Mouse (Mus musculus) T-helper 1 cell (primary cell): ENCODE data around the gene Cyp4f16.
"Not testable (repeated sequence)": the region's sequence is repeated elsewhere in the genome, so short reads cannot be mapped to it uniquely, and the experiment has no call there.

ENCODE experiments used
- in situ Hi-C: fragments of 300-600 bp; cut with MboI, MseI; formaldehyde crosslinking; loops from one replicate; pipeline ENCODE4 v1.15.1; 2025; ENCODE audit warnings: high pct_unique_total_duplicates

Cyp4f16 gene

GRCm38 (mm10) chr17:32536051-32536866 lies at the start of gene Cyp4f16:
Gene Cyp4f16 (plus strand): TSS chr17:32536558.
- in situ Hi-C loops, result not testable (repeated sequence)

DNA sequence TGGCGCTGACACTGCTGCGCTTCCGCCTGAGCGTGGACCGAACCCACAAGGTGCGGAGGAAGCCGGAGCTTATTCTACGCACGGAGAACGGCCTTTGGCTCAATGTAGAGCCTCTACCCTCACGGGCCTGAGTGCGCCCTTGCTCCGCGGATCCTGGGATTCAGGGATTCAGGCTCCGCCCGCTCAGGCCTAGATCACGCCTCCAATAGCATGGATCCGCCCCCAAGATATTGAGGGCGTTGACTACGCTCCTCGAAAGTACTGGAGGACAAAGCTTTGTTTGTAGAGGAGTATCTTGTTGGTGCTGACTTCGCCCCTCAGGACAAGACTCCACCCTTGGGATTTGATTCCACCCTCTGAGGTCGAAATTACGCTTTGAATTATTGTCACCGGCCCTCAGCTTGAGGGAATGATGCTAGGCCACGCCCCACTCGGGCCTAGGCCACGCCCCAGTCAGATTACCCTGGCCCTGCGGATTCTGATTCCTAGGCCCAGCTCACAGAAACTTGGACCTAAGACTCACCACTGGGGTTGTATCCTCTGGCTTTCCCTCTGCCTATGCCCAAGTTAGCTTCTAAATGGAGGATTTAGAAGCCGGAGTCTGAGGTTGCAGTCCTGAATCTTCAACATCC lies 43.9 kb upstream of the Cyp4f16 start:
- in situ Hi-C loops, result loop anchor here (5.0 kb wide), 1 partner anchor 40 kb away; the partner anchor contains the start of gene Cyp4f39

GRCm38 (mm10) chr17:32494601-32495000 lies 41.8 kb upstream of the Cyp4f16 start:
- in situ Hi-C loops, result loop anchor here (5.0 kb wide), 1 partner anchor 42 kb away; the partner anchor contains the start of gene Cyp4f39

DNA sequence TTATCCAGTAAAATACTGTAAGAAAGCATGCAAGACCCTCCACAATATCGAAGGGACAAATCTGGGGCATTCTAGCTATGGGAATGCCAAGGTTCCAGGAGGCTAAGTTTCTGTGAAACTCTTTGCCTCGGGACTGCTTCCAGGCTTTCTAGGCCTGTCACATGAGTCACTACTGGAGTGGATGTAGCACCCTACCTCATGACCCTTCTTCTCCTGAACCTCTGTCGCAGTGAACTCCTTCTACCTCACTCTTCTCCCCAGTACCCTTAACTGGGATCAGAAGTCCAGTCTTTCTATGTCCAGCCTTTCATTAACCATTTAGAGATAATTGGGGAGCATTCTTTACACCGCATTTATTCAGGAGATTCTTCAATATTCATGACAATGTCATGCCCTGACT lies 35.8 kb upstream of the Cyp4f16 start:
- in situ Hi-C loops, result not testable (repeated sequence)

GRCm38 (mm10) chr17:32501051-32501450 lies 35.3 kb upstream of the Cyp4f16 start:
- in situ Hi-C loops, result no loop called here

DNA sequence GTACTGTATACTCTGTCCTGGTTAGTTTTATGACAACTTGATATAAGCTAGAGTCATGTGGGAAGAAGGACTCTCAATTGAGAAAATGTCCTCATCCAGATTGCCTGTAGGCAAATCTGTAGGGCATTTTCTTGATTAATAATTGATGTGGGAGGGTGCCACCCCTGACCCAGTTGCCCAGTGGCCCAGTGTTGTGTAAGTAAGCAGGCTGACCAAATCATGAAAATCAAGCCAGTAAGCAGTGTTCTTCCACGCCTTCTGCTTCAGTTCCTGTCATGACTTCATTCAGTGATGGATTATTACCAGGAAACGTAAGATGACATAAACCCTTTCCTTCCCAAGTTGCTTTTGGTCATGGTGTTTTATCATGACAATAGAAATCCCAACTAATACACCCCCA lies 33.2 kb upstream of the Cyp4f16 start:
- in situ Hi-C loops, result no loop called here

DNA sequence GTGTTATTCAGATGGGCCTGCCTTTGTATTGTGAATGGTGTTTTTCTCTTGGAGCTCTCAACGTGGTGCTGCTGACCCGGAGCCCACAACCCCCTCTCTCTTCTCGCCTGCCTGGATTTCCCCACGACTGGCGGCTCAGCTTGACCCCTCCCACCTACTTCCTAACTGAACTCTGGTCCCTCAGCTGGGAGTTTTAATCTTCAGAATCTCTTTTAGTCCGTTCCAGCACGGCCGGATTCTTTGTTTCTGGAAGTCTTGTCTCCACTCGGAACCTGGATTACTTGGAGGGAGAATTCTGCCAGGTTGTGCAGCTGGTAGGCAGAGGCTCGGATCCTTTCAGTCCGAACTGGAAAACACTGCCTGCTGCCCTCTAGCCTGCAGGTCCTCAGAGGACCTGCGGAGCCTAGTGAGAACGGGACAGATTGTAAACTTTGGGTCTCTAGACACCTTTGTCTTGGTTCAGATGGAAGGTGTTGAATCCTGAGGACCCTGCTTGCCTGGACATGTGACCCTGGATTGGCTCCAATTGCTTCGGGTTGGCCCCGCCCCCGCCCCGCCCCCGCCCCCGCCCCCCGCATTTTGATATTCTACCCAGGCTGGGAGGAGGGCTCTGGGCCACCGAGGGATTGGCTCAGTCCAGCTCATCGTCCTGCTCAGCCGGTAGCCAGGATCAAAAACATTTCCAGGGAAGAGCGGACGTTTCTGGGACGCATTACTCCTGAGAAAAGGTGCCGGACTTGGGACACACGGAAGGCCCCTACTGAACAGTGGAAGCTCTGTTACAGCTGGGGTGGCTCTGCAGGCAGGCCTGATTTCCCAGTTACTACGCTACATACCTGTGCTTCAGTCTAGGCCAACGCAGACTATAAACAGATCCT lies 30.3 kb upstream of the Cyp4f16 start, which contains the start of gene Cyp4f17:
Gene Cyp4f17 (plus strand): TSS at position 200 of the 878 bp plus-strand sequence.
- in situ Hi-C loops, result no loop called here

DNA sequence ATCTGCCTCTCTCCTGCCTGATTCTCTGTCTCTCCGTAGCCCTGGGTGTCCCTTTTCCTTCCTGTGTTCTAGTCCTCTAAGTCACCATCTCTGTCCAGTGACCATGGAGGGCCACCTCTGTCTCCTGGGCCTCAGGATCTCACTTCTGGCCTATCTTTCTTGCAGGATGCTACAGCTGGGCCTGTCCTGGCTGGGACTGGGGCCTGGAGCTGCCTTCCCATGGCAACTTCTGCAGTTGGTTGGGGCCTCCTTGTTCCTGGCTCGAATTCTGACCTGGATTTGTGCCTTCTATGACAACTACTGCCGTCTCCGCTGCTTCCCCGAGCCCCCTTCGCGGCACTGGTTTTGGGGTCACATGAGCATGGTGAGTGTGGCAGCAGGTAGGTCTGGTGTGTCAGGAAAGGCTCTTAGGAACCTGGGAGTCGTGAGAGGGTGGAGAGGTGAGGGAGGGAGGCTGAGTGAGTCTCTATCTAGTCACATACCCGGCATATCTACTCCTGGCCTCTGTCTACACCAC lies 29.6 kb upstream of the Cyp4f16 start:
- in situ Hi-C loops, result no loop called here

GRCm38 (mm10) chr17:32516126-32516525 lies 20.2 kb upstream of the Cyp4f16 start:
- in situ Hi-C loops, result loop anchor here (10.0 kb wide), 1 partner anchor 781 kb away; no protein-coding TSS in a partner anchor

DNA sequence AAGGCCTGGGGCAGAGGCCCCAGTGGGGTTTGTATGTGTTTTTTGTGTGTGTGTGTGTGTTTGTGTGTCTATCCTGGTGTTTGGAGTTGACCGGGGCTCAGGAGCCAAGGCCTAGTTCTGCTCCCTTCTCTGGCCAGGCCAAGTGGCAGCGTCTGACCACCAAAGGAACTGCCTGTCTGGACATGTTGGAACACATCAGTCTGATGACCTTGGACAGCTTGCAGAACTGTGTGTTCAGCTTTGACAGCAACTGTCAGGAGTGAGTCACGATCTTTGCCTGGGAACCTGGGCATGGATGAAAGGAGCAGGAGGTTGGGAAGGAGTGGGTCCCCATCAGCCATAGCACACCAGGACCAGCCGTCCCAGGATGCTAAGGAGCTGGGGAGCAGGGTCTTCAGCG lies 14.4 kb upstream of the Cyp4f16 start:
- in situ Hi-C loops, result no loop called here

DNA sequence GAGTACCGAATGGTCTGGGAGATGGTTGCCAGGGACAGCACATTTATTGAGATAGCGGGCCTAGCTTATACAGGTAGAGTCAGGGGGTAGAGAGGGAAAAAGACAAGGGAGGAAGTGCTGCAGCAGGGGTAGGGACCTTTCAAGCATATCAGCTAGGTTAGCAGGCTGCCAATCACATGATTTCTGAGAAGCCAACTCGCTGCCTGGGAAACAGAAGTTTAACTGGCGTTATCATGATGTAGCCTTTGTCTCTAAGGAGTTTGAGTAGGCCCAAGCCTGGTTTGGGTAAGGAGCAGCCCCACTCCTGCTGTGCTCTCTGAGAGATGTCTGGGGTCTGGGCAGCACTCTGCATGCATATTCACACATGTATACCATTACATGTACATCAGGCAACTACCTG lies 14.0 kb upstream of the Cyp4f16 start:
- in situ Hi-C loops, result no loop called here

DNA sequence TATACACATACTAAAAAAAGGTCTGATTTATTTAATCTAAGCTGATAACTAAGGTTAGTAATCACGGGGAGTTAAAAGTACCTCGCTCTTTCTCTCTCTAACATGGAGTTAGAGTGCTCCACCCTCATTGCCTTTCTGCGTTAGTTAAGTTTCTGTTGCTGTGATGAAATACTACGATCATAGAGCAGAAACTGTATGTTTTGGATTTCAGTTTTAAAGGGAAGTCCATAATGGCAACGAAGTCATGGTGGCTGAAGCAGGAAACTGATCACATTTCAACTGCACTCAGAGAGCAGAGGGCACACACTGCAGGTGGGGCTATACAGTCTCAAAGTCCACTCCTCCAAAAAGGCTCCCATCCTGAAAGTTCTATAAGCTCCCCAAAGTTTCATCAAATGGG lies 13.5 kb upstream of the Cyp4f16 start:
- in situ Hi-C loops, result no loop called here

GRCm38 (mm10) chr17:32523895-32524294 lies 12.5 kb upstream of the Cyp4f16 start:
- in situ Hi-C loops, result no loop called here

GRCm38 (mm10) chr17:32526341-32526740 lies 10.0 kb upstream of the Cyp4f16 start:
- in situ Hi-C loops, result not testable (repeated sequence)

DNA sequence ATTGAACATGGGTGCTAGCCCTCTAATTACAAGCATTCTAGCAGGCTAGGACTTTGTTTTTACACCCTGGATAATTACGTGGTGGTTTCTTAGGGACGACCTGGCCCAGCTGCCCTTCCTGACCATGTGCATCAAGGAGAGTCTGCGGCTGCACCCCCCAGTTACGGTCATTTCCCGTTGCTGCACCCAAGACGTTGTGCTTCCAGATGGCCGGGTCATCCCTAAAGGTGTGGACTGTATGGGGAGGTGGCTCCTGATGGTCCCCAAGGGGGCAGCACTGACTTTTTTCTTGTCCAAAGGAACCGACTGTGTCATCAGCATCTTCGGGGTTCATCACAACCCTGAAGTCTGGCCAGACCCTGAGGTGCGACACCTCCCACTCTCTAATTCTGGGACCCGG lies 8.6 kb upstream of the Cyp4f16 start:
- in situ Hi-C loops, result no loop called here

- in situ Hi-C loops, result no loop called here
Measured at GRCm38 (mm10) chr17:32528408-32529337, 7.7 kb upstream of the Cyp4f16 start.

DNA sequence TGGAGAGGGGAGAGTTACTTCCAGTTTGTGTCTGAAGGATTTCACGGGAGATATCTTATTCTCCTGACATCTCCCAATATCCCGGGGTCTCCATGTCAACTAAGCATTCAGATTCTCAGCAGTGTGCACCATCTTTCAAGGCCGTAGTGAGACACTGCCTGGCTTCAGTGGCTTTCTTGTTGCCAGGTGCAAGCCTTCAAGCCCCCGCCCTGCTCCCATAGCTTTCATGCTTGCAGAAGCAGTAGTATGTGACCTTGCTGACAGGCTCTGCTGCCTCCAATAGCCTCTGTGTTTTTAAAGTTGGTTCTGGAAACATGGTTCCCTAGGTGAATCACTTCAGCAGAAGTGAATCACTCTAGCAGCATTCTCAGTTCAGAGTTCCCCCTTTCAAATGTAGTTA lies 4.0 kb upstream of the Cyp4f16 start:
- in situ Hi-C loops, result not testable (repeated sequence)

- in situ Hi-C loops, result no loop called here
Measured at GRCm38 (mm10) chr17:32534068-32534467, 2.3 kb upstream of the Cyp4f16 start.

- in situ Hi-C loops, result no loop called here
Measured at GRCm38 (mm10) chr17:32536867-32537250, 501 bp downstream of the Cyp4f16 start.

- in situ Hi-C loops, result not testable (repeated sequence)
Measured at GRCm38 (mm10) chr17:32544792-32545191, 8.4 kb downstream of the Cyp4f16 start.
